Mouse (Mus musculus): Measurements from ENCODE around the gene Mettl21a.
"Not testable (repeated sequence)": the region's sequence is repeated elsewhere in the genome, so short reads cannot be mapped to it uniquely, and the experiment has no call there.

Gene Mettl21a

DNA sequence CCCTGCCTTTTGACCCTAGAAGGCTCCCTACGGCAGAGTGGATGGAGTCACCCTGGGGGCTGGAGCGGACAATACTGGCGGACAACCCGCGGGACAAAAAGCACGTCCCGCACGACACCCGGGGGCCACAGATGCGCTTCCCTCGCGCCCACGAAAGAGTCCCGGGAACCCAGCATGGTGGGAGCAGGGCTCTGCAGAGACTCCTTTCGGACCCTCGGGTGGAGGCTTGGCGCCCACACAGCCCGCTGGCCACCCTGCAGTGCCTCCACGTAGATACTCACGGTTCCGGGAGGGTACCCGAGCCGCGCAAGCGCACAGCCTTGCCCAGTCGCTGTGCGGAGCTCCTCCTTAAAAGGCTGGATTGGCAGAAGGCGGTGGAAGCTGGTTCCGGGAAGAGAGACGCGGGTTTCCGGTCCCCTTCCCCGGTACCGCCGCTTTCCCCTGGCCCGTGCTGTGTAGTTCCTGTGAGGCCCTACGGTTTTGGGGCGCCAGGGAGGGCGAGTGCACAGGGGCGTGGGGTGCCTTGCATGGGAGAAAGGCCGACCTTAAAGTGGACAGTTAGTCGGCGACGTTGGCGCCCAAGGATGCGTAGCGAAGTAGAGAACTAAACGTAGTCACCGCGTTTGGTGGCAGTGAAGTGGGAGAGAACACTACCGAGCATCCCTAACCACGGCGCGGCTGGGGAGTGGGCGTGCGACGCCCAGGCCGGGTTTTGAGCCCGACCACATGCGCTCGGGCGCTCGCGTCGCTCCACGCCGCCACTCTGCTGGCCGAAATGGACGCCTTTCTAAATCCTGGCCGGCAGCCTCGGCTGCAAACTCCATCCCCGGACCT, at the start of gene Mettl21a:
TSS of gene Mettl21a (minus strand) at position 362 of the 834 bp plus-strand sequence.
- peak; percentile 75 to 87 for DNase-seq (ENCODE audit: low spot score in 2 of 2)

DNA sequence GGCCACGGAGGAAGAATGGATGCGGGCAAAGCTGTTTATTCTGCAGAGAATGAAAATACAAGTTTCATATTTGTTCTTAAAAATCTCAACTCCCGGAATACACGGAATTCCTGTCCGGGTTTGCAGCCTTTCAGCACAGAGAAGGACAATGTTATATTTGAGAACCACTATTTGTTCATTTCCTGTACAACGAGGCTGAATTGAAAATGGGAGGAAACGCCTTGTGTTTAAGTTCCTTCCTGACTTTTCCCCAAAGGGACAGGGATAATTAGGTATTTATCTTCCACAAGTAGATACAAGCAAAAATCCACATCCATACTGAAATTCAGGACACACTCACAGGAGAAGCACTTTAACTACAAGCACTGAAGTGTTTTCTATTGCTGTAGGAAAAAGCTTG, 41.8 kb upstream of the Mettl21a start:
- DNase-seq (ENCODE audit: low spot score in 2 of 2): no peak

DNA sequence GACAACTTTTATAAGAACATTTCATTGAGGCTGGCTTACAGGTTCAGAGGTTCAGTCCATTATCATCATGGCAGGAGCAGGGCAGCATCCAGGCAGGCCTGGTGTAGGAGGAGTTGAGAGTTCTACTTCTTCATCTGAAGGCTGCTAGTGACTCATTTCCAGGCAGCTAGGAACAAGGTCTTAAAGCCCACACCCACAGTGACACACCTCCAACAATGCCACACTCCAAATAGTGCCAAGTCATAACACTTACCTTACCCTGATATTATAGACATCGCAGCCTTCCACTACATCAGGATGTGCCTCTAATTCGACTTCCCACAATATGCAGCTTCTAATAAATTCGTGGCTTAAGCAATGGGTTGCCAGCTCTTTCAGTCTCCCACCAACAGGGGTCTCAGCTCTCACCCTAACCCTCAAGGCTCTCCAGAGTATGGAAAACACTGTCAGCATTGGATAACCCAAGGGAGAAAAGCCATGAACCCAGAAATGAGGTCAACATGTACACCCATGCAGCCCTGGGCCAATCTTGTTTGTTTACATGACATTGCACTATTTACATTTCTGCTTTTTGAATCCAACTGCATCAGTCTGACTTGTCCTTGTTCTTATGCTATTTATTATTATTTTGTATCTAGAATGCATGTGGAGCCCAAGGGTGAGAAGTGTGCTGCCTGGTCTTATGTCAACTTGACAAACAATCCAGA, 39.5 kb upstream of the Mettl21a start:
- no peak for DNase-seq (ENCODE audit: low spot score in 2 of 2)

DNA sequence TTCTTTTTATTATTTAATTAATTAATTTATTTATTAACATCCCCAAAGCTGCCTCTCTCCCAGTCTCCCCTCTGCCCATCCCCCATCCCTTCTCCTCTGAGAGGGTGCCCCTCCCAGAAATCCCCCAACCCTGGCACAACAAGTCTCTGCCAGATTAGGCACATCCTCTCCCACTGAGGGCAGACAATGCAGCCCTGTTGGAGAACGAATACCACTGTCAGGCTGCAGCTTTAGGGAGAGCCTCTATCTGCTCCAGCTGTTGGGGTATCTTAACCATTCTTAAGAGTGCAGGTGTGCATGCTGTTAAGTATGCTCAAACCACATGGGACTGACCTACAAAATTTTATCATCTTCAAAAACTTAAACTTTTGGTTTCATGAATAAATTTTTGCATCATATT, 38.4 kb upstream of the Mettl21a start:
- no peak for DNase-seq (ENCODE audit: low spot score in 2 of 2)

DNA sequence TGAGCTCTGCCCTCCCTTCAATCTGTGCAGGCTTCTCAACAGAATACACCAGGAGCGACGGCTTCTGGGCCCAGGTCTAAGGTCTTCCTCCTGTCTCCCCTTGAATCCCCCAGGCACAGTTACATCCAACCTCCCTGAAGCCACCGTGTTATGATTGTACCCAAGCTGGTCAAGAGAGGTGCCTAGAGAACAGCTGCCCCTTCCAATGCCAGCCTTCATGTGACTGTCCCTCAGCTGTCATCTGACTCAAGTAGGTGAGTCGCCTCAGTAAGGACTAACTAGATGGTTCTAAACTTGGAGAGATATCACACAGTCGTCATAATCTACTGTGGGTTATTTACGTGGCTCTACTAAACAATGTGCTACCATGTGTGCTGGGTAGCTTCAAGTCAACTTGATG, 36.7 kb upstream of the Mettl21a start:
- no peak for DNase-seq (ENCODE audit: low spot score in 2 of 2)

DNA sequence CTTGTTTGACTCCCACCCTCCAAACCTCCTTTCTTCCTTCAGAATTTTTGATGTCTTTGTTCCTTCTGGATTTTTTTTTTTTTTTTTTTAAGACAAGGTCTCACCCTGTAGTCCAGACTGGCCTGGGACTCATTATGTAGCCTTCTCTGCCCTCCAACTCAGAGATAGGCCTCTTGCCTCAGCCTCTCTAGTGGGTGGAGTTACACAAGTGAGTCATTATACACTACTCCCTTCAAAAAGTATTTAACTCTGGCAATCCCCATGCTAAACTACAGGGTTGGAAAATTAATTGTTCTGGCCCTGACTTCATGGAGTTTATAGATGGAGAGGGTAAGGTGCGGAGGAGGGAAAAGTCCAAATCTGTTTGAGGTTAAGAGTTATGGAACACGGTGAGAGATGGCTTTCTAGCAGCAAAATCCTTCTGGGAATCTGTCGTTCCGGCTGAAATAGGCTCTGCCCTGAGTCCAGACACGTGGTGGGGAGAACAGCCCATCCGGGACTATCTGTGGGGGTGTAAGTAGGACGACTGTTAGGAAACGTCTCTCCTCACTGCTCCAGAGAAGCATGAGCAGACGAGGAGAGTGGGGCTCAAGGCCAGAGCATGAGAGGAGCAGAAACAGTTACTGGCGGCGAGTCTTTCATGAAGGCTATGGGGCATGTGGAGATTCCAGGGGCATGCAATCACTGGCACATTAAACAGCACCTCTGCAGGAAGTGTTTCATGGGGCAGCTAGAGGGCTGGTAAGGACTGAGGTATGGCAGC, 32.5 kb upstream of the Mettl21a start:
- DNase-seq (ENCODE audit: low spot score in 2 of 2): no peak

DNA sequence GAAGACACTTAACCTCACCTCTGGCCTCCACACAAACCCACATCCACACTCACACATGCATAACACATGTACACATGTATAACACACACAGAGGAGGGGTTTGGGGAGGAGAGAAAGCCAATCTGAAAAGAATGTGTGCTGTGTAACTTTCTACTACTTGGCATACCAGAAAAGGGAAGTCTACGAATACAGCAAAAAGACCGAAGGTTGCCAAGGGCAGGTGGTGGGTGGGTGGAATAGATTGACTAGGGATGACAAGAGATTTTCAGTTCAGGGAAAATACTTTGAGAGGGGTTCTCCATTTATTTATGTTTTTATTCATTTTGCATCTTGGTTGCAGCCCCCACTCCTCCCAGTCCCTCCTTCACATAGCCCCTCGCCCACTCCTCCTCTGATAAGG, 27.5 kb upstream of the Mettl21a start:
- DNase-seq (ENCODE audit: low spot score in 2 of 2): no peak

DNA sequence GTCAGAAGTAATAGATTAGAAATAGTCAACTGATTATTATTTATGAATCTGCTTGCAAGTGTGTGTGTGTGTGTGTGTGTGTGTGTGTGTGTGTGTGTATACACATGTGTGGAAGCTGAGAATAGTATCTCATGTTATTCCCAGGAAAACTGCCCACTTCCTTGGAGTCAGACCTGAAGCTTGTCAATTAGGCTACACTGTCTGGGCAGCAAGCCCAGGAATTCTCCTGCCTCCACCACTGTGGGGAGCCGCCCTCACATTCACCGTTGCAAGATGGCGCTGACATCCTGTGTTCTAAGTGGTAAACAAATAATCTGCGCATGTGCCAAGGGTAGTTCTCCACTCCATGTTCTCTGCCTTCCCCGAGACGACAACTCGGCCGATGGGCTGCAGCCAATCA, 25.5 kb upstream of the Mettl21a start:
- not testable (repeated sequence) for DNase-seq (ENCODE audit: low spot score in 2 of 2)

DNA sequence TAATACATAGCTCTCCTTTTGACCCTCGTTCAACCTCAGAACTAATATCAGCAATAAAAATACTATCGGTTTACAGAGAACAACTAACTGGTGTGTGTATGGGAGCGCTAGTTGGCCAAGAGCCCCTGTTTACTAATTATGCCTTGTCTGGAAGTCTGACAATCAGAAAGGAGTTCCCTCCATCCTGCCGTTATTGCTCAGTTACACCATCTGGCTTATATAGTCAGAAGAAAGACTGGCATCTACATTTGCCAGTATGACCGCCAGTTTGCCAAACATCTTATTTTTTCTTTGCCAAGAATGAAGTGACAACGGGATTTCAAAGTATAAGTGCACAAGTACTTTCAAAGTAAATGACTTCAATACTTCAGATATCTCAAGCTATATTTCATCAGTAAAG, 24.0 kb upstream of the Mettl21a start:
- no peak for DNase-seq (ENCODE audit: low spot score in 2 of 2)

DNA sequence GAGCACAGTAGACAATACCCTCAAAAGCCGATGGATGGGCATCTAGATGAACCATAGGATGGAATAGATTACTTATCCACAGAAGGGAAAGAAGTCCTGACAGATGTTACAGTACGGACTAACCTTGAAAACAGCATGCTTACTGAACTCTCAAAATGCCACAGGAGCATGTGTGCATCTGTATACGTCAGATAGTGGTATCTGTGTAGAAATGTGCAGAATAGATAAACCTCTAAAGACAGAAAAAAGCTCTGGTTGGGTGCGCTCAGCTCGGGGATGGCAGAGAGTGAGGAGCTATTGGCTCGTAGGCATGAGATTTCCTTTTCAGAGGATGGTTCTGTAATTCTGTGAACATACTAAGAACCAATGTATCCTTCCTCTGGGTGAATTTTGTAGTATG, 22.2 kb upstream of the Mettl21a start:
- DNase-seq (ENCODE audit: low spot score in 2 of 2): no peak

DNA sequence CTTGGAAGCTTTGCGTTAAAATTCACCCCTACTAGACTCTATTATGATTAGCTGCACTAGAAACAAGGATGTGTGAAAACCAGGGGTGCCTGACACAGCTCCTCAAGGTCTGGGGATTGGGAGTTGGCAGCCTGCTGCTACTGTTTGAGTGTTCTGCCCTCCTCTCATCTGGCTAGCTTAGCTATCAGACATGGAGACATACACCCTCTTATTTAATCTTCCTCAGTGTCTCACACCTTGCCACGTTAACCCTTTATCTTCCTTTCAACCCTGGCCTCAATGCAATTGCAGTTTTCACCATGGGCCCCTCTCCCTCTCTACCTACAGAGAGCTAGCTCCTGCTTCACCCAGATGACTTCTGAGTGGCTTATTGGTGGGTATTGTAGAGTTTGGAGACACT, 18.6 kb upstream of the Mettl21a start:
- DNase-seq (ENCODE audit: low spot score in 2 of 2): no peak

DNA sequence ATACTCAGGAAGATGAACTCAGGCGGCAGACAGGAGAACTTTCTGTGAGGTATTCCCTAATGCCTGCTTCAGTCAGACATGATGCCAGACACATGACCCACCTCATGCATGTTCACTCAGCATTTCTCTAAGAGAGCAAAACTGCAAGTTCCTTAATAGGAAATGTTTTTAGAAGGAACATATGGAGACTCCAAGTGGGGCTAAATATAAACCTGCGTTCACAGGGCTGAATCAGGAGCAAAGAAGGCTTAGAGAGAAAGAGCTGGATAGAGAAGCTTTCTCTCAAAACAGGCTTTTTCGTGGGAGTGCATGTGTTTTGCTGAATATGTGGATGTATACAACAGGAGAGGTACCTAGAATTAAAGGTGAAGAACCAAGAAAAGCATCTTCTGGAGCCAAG, 16.2 kb upstream of the Mettl21a start:
- no peak for DNase-seq (ENCODE audit: low spot score in 2 of 2)

DNA sequence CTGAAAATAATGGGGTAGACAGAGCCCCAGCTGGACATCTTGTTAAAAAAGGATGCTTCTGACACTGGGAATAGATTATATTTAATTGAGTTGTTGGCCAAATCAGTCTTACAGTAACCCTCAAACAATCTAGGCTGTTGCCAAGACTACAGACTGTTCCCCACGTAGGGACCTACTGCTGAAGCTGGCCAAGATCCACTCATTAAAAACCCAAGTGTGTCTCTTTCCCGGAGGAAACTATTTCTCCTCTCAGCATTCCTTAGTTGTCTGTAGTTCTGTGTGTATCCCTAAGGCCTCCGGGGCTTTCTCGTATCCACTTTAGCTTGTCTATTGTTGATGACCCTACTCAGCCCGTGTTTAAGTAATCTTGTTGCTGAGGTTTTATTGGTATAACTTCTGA, 14.5 kb upstream of the Mettl21a start:
- no peak for DNase-seq (ENCODE audit: low spot score in 2 of 2)

DNA sequence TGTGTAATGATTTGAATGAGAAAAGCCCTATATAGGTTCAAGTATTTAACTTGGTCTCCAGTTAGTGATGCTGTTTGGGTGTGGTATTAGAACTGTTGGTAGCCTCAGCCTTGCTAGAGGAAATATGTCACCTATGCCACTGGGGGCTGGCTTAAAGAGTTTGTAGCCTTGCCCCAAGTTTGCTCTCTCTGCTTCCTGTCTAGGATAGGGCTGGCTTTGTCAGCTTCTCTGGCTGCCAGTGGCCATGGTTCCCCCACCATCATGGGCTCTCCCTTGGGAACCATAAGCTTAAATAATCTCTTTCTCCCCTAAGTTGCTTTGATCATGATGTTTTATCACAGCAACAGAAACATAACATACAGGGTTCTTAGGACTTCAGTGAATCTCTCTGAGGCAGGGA, 8.2 kb upstream of the Mettl21a start:
- no peak for DNase-seq (ENCODE audit: low spot score in 2 of 2)

DNA sequence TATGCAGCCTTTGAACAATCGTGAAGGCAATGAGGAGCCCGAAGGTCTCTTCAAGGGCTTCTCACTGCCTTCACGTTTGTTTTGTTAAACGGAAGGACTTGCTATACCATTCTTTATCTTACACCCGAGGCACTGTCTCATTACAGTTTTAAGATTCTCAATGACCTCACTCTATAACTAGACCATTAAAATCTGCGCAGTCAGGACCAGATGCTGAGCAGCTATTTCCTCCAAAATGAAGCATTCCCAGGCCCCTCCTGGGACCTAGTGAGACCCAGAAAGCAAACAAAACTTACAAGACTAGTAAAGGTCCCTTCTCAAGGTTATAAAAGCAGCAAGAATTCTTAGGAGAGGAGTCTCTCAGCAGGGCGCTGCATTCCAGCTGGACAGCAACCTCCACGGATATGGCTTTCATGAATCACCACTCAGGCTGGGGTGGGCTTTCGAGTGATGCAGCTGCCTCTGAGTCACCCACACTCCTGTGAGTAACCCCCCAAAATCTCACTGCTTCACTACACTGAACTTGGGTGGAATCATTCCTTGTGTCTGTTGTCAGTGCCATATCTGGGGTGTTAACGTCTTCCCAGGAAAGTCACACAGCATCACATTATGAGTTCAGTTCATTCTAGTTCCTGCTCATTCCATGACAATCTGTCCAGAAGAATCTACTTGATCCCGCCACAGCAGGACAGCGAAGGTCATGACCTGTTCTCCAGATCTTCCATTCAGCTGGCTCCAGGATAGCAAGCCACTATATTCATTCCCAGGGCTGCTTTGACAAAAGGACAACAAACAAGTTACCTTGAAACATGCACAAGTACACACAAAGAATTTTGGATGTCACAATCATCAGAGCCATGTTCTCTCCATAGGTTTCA, 6.8 kb upstream of the Mettl21a start:
- DNase-seq (ENCODE audit: low spot score in 2 of 2): no peak

DNA sequence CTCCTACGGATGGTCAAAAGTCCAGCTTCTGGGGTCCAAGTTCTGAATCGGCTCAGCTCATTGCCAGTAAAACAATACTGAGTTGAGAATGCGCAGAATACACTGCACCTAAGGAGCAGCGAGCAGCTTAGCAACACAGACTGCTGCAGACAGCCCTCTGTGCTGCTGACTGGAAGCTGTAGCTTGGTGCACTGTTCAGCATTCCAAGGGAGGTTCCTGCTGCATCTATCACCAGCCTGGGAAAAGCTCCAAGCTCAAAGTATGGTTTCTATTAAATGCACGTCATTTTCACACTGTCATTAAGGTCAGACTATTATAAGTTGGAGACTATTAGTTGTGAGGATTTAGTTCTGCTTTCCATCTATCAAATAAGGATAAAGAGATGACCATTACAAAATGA, 4.1 kb upstream of the Mettl21a start:
- DNase-seq (ENCODE audit: low spot score in 2 of 2): no peak

DNA sequence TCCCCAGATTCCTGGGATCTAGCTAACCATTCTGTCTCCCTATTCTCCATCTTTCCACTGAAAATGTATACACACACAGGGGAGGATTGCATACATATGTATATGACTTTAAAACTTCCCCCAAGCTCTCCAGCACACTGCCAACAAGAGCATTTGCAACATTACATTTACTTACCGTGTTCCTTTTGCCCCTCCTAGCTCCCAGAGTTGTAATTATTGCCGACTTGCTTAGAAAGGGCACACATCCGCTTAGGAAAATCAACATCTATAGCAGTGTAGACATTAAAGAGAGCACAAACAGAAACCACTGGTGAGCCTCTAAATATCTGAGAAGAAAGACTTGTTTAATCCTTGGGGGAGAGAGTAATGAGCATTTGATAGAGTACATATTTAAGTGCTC, 1.2 kb upstream of the Mettl21a start:
- DNase-seq (ENCODE audit: low spot score in 2 of 2): no peak

DNA sequence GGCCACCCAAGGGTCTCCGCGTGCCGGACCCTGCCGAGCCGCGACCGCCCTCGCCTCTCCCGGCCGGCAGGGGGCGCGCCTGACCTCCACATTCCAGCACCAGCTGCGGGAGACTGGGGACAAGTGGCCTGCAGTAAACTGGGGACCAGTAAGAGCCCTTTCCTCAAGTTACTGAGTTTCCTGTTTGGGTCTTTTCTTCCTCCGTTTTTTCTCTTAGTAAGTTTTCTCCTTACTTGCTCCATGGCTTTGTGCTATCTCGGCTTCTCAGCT, 608 bp upstream of the Mettl21a start:
- DNase-seq (ENCODE audit: low spot score in 2 of 2): peak; percentile 85 to 94

DNA sequence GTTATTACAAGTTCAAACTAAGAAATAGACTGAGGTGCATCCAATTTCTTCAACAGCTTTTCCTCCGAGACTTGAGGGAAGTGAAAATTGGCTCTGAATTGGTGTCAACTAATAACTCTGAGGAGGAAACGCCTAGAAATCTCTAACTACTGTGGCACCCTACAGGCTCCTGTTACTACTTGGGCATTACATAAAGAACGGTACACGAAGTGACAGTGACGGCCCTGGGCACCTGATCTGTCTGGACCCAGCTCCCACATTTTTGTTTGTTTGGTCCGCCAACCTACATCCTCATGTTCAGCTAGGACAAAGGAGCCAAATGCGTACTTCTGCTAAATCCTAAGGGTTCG, 536 bp downstream of the Mettl21a start:
- DNase-seq (ENCODE audit: low spot score in 2 of 2): no peak

DNA sequence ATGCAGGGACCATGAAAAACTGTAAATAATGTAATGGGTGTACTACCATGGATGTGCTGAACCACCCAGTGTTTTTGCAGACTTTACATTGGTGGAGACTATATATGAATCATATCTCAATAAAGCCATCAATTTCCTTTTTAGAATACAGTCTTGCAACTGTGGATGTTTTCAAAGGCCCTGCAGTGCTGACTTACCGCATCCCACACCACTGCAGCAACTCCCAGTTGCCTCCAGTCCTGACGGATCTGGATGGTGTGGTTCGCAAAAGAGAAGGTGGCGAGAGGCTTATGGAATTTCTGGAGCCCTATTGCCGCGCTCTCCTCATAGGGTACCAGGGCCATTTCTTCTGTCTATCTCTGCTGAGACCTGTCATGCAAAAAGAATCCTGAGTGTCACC, 966 bp downstream of the Mettl21a start:
- DNase-seq (ENCODE audit: low spot score in 2 of 2): no peak

DNA sequence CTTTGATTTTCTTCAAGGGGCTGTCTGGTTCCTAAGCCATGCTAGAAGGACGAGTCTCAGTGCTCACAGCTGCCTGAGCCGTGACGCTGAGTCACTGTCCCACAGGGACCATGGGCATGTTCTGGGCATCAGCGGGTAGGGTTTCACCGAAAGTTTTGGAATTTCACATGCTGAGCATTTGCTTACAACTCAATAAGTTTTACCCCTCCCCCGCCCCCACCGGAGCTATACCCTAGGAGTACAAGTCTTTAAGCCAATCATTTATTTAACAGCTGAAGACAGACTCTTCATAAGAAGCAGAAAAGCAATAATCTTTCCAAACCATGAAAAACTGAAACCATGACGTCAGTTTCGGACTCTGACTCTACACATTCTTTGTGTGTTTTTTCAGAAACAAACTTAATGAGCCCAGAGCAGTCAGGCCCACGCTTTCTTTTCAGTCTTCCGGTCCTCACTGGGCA, 1.5 kb downstream of the Mettl21a start:
- no peak for DNase-seq (ENCODE audit: low spot score in 2 of 2)

DNA sequence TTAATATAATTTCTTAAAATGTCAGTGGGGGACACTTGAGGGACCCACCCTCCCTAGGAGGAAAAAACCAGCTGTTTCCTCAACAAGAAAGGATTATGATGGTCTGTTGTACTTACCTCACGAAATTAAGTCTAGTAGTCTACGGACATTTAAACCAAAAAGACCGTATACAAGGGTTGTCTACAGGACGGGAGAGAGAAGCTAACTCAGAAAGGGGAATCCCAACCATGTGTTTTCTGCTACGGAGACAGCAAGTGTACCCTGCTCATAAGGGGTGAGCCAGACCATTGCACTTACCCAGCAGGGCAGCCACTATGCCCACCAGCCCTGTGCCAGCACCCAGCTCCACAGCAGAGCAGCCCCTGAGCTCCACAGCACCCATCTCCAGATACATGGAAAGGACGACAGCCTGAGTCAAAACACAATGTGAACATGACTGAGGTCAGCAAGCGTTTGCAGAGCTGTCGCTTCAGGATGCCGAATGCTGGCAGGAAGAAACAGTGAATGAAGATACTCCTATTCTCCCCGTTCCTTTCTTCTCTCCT, 2.2 kb downstream of the Mettl21a start:
- no peak for DNase-seq (ENCODE audit: low spot score in 2 of 2)

All from cerebellum, postnatal 4 days (tissue).